Mouse (Mus musculus): ENCODE measurements at regions not wholly inside any gene's neighbourhood (a gene's known extent, or its start where the extent isn't known, plus 50 kb on each side); places are given as distances from the start of the nearest gene placed in this dataset.

- TF ChIP-seq CTCF (IDR thresholded peaks at IDR 0.05; ENCODE audit: extremely low read depth, insufficient read length, insufficient replicate concordance, low read depth, low read length) (no peak), POLR2A (IDR thresholded peaks at IDR 0.05; ENCODE audit: low read depth, low read length) (no peak)
Measured at GRCm38 (mm10) chr1:152184956-152185355, 95.0 kb upstream of the 1700025G04Rik start.

Data from small intestine, adult 2 months (tissue).